Mouse (Mus musculus) kidney, postnatal 0 days (tissue): ENCODE measurements around the gene Gstt4. TPM values are rescaled to one million over a fixed set of nuclear protein-coding genes. Genes with fewer than 3 reads are reported as not detected.
"Not testable (repeated sequence)": the region's sequence is repeated elsewhere in the genome, so short reads cannot be mapped to it uniquely, and the experiment has no call there.

Experiments used
- ATAC-seq: fragments of 200-750 bp; cut with Nextera tagmentation; replicated peaks from 2 replicates; pipeline ENCODE4 v1.8.0; 2017; ENCODE audit warnings: low read depth, moderate number of reproducible peaks, moderate TSS enrichment, moderate library complexity; ENCODE audit not compliant: low FRiP score
- DNase-seq: peaks from one replicate; pipeline ENCODE4 v3.0.0-alpha.2; 2016; ENCODE audit warnings: low spot score
- H3K27ac ChIP-seq: fragments of 300-500 bp; sonication (generic); 2 replicates; pipeline ENCODE4 v1.5.1; 2014; ENCODE audit warnings: mild to moderate bottlenecking
- H3K27me3 ChIP-seq: fragments of 300-500 bp; sonication (generic); 2 replicates; pipeline ENCODE4 v1.6.1; 2014; ENCODE audit warnings: low read length, mixed read lengths; ENCODE audit not compliant: insufficient read depth
- H3K36me3 ChIP-seq: fragments of 300-500 bp; sonication (generic); 2 replicates; pipeline ENCODE4 v1.6.1; 2014; ENCODE audit warnings: low read length, mixed read lengths; ENCODE audit not compliant: insufficient read depth
- H3K4me1 ChIP-seq: fragments of 300-500 bp; sonication (generic); replicated peaks from 2 replicates; pipeline ENCODE4 v1.6.1; 2014; ENCODE audit warnings: antibody characterized with exemption, low read length, mixed read lengths; ENCODE audit not compliant: insufficient read depth
- H3K4me2 ChIP-seq: fragments of 300-500 bp; sonication (generic); 2 replicates; pipeline ENCODE4 v1.6.1; 2014; ENCODE audit warnings: mild to moderate bottlenecking, low read length, moderate library complexity, mixed read lengths
- H3K4me3 ChIP-seq: fragments of 300-500 bp; sonication (generic); replicated peaks from 2 replicates; pipeline ENCODE4 v1.5.1; 2014; ENCODE audit warnings: low read depth, low read length
- H3K9ac ChIP-seq: fragments of 300-500 bp; sonication (generic); 2 replicates; pipeline ENCODE4 v1.6.1; 2014; ENCODE audit warnings: low read depth, low read length
- H3K9me3 ChIP-seq: fragments of 300-500 bp; sonication (generic); replicated peaks from 2 replicates; pipeline ENCODE4 v1.6.1; 2016; ENCODE audit warnings: low read length, inconsistent platforms, mixed read lengths
- CTCF ChIP-seq: IDR thresholded peaks from 2 replicates; pipeline ENCODE4 v1.5.1; 2016; ENCODE audit warnings: antibody characterized with exemption, low read depth, mild to moderate bottlenecking, moderate library complexity
- WGBS: fragments of 180-500 bp; shearing (Covaris S2); extraction: QIAGEN DNeasy Blood & Tissue Kit; methylation state at CpG from one replicate; pipeline ENCODE4 v1.1.7; 2014; 5-methylcytosine and 5-hydroxymethylcytosine counted together
- polyA plus RNA-seq: library from polyadenylated mRNA; unstranded; fragments of >200 nt; fragmentation: Nextera tagmentation; extraction: Ambion mirVana; gene quantifications from 2 replicates; pipeline ENCODE4 v1.2.1, GENCODE M21; 2015

The Gstt4 gene
- polyA plus RNA-seq, 1 experiment from 2014 or later, result not detected

- WGBS, result 88% methylated on average over 5 of the region's 5 CpGs
- Histone ChIP-seq H3K4me3 (no peak overlapping the region), H3K9me3 (no peaks in the 10 kb centered on the region), H3K4me2 (no peak overlapping the region), H3K9ac (no peak overlapping the region), H3K36me3 (no peaks in the 10 kb centered on the region), H3K4me1 (no peaks in the 10 kb centered on the region), H3K27me3 (no peaks in the 10 kb centered on the region), H3K27ac (0 out of 2 replicates have a peak overlapping the region, but pooled peaks have one; percentile 9)
- no peak for TF ChIP-seq CTCF
- DNase-seq (no peak), ATAC-seq (no peak)
Measured at GRCm38 (mm10) chr10:75774102-75774501, 48.2 kb downstream of the Gstt4 start.

GRCm38 (mm10) chr10:75772795-75773664 is 49.3 kb downstream of the Gstt4 start, which contains the start of gene Ddt:
Gene Ddt (minus strand): TSS chr10:75773414.
- peak; percentile 96 for ATAC-seq
- DNase-seq, result peak; percentile 95
- no peaks in the 10 kb centered on the region for H3K36me3 ChIP-seq
- no peaks in the 10 kb centered on the region for H3K4me1 ChIP-seq
- H3K9me3 ChIP-seq, result no peaks in the 10 kb centered on the region
- H3K9ac ChIP-seq, result peak within 1 kb of the TSS; percentile 66
- no peaks in the 10 kb centered on the region for H3K27me3 ChIP-seq
- under 1% methylated on average over 47 of the region's 47 CpGs for WGBS
- peak within 1 kb of the TSS; percentile 38 for H3K27ac ChIP-seq
- peak; percentile 55 for TF ChIP-seq CTCF
- H3K4me2 ChIP-seq, result peak within 1 kb of the TSS; percentile 69
- H3K4me3 ChIP-seq, result peak within 1 kb of the TSS; percentile 50

GRCm38 (mm10) chr10:75767756-75768155 is 54.6 kb downstream of the Gstt4 start:
- not testable (repeated sequence) for H3K9ac ChIP-seq, H3K4me1 ChIP-seq, H3K27me3 ChIP-seq, H3K36me3 ChIP-seq, ATAC-seq, DNase-seq, H3K9me3 ChIP-seq, H3K4me3 ChIP-seq, H3K27ac ChIP-seq, H3K4me2 ChIP-seq
- WGBS, result 44% methylated on average over 5 of the region's 5 CpGs

- no peak for DNase-seq
Measured at GRCm38 (mm10) chr10:75766856-75767255, 55.5 kb downstream of the Gstt4 start.

More at GRCm38 (mm10) chr10:75766856-75767255, 55.5 kb downstream of the Gstt4 start:
- no peak overlapping the region for H3K4me3 ChIP-seq
- 81% methylated on average over 6 of the region's 6 CpGs for WGBS
- no peaks in the 10 kb centered on the region for H3K4me1 ChIP-seq
- TF ChIP-seq CTCF, result no peak
- no peak overlapping the region for H3K9ac ChIP-seq
- H3K9me3 ChIP-seq, result no peaks in the 10 kb centered on the region
- H3K27me3 ChIP-seq, result no peaks in the 10 kb centered on the region
- no peaks in the 10 kb centered on the region for H3K36me3 ChIP-seq
- H3K4me2 ChIP-seq, result no peak overlapping the region
- H3K27ac ChIP-seq, result no peak overlapping the region
- no peak for ATAC-seq

Other genes with a start within 250 kb of the Gstt4 start
- gene Ggt5, start 233.2 kb downstream of the Gstt4 start, polyA plus RNA-seq, result 4.2 and 5.1 TPM in 2 replicates
- 33.7 and 38.7 TPM in 2 replicates for gene Susd2, start 178.5 kb downstream of the Gstt4 start, polyA plus RNA-seq
- 20.5 and 24.0 TPM in 2 replicates for gene Cabin1, start 58.2 kb downstream of the Gstt4 start, polyA plus RNA-seq
- gene Ddt, start 49.1 kb downstream of the Gstt4 start, polyA plus RNA-seq, result 183 and 188 TPM in 2 replicates
- gene Gm20441, start 41.6 kb downstream of the Gstt4 start, polyA plus RNA-seq, result 0.71 TPM in 1 of 2 replicates, not detected in the other
- 76.5 and 78.3 TPM in 2 replicates for gene Gstt3, start 41.1 kb downstream of the Gstt4 start, polyA plus RNA-seq
- gene Gstt1, start 24.0 kb downstream of the Gstt4 start, polyA plus RNA-seq, result 33.2 and 34.4 TPM in 2 replicates
- gene Gstt2, start 14.9 kb upstream of the Gstt4 start, polyA plus RNA-seq, result 125 and 129 TPM in 2 replicates
- gene Mif, start 37.7 kb upstream of the Gstt4 start, polyA plus RNA-seq, result 1,473 and 1,501 TPM in 2 replicates
- 2.8 and 3.3 TPM in 2 replicates for gene Derl3, start 70.9 kb upstream of the Gstt4 start, polyA plus RNA-seq
- 149 and 168 TPM in 2 replicates for gene Smarcb1, start 99.1 kb upstream of the Gstt4 start, polyA plus RNA-seq
- gene Chchd10, start 110.6 kb upstream of the Gstt4 start, polyA plus RNA-seq, result 520 and 541 TPM in 2 replicates
- 39.4 and 43.2 TPM in 2 replicates for gene Mmp11, start 114.0 kb upstream of the Gstt4 start, polyA plus RNA-seq
- 0.32 and 0.39 TPM in 2 replicates for gene Gm867, start 118.1 kb upstream of the Gstt4 start, polyA plus RNA-seq
- 0.78 and 0.97 TPM in 2 replicates for gene Vpreb3, start 120.5 kb upstream of the Gstt4 start, polyA plus RNA-seq
- gene Gm5134, start 132.0 kb upstream of the Gstt4 start, polyA plus RNA-seq, result 0.16 TPM in 1 of 2 replicates, not detected in the other
- gene Zfp280b, start 210.1 kb upstream of the Gstt4 start, polyA plus RNA-seq, result 12.4 and 15.1 TPM in 2 replicates